Mouse (Mus musculus) midbrain, embryonic 13.5 days (tissue): ENCODE data around the gene Timp3. TPM values are rescaled to one million over a fixed set of nuclear protein-coding genes. Genes with fewer than 3 reads are reported as not detected.
A peak's percentile ranks its signal among the peaks of the same experiment; 100 is the strongest.

ENCODE experiments used
- ATAC-seq: fragments of 200-750 bp; cut with Nextera tagmentation; 2 replicates; pipeline ENCODE4 v1.8.0; 2017; ENCODE audit warnings: mild to moderate bottlenecking, moderate TSS enrichment, moderate library complexity
- H3K27ac ChIP-seq: fragments of 300-500 bp; sonication (generic); 2 replicates; pipeline ENCODE4 v1.5.1; 2015; ENCODE audit warnings: inconsistent platforms, mild to moderate bottlenecking, moderate library complexity
- H3K27me3 ChIP-seq: fragments of 300-500 bp; sonication (generic); 2 replicates; pipeline ENCODE4 v1.6.1; 2015; ENCODE audit warnings: mild to moderate bottlenecking, inconsistent platforms
- H3K36me3 ChIP-seq: fragments of 300-500 bp; sonication (generic); 2 replicates; pipeline ENCODE4 v1.6.1; 2015; ENCODE audit warnings: mild to moderate bottlenecking, inconsistent platforms
- H3K4me1 ChIP-seq: fragments of 300-500 bp; sonication (generic); replicated peaks from 2 replicates; pipeline ENCODE4 v1.6.1; 2015; ENCODE audit warnings: inconsistent platforms
- H3K4me2 ChIP-seq: fragments of 300-500 bp; sonication (generic); replicated peaks from 2 replicates; pipeline ENCODE4 v1.6.1; 2015; ENCODE audit warnings: moderate library complexity, mild to moderate bottlenecking, inconsistent platforms
- H3K4me3 ChIP-seq: fragments of 300-500 bp; sonication (generic); replicated peaks from 2 replicates; pipeline ENCODE4 v1.5.1; 2015; ENCODE audit warnings: mild to moderate bottlenecking, inconsistent platforms
- H3K9ac ChIP-seq: fragments of 300-500 bp; sonication (generic); replicated peaks from 2 replicates; pipeline ENCODE4 v1.6.1; 2015; ENCODE audit warnings: mild to moderate bottlenecking, inconsistent platforms
- H3K9me3 ChIP-seq: fragments of 300-500 bp; sonication (generic); 2 replicates; pipeline ENCODE4 v1.6.1; 2016; ENCODE audit warnings: mild to moderate bottlenecking, inconsistent platforms
- WGBS: fragments of 180-500 bp; shearing (Covaris S2); methylation state at CpG from one replicate; pipeline ENCODE4 v1.1.7; 2015; 5-methylcytosine and 5-hydroxymethylcytosine counted together
- polyA plus RNA-seq: library from polyadenylated mRNA; unstranded; fragments of >200 nt; fragmentation: Nextera tagmentation; extraction: Ambion mirVana; gene quantifications from 2 replicates; pipeline ENCODE4 v1.2.1, GENCODE M21; 2015

The Timp3 gene
- polyA plus RNA-seq, 1 experiment from 2014 or later: 19.9 TPM

DNA sequence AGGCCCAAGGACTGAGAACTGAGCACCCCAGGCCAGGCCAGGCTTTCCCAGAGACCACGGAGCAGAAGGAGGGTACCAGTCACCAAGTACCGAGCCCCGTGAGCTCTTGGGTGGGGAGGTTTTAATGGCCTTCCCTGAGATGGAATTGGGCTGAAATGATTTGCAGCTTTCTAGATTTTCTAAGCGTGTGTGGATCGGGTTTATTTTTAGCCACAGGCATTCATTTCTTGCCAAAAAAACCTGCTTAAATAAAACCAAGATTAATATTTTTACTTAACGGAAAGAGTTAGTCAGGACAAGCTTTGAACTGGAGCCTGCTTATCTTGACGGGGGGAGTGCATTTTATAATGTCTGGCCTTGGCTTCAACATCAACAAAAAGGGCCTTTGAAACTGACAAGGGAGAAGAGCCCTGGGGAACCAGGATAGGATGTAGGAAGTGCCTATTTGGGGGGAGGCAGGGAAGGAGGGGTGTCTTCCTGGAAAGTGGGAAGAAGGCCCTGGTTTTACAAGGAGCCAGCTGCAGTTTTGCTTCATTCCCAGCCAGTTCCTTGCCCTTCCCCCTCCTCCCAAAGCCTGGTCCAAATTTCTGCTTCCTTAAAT is 31.6 kb downstream of the Timp3 start:
- WGBS: 73% methylated on average over 7 of the region's 7 CpGs
- no peak for ATAC-seq
- Histone ChIP-seq H3K4me1 (0 out of 2 replicates have a peak, but pooled peaks cover 4% of the 10 kb centered on the region), H3K36me3 (no peaks in the 10 kb centered on the region), H3K4me2 (no peak overlapping the region), H3K27me3 (no peaks in the 10 kb centered on the region), H3K27ac (no peak overlapping the region), H3K9me3 (no peaks in the 10 kb centered on the region), H3K9ac (no peak overlapping the region), H3K4me3 (no peak overlapping the region)

DNA sequence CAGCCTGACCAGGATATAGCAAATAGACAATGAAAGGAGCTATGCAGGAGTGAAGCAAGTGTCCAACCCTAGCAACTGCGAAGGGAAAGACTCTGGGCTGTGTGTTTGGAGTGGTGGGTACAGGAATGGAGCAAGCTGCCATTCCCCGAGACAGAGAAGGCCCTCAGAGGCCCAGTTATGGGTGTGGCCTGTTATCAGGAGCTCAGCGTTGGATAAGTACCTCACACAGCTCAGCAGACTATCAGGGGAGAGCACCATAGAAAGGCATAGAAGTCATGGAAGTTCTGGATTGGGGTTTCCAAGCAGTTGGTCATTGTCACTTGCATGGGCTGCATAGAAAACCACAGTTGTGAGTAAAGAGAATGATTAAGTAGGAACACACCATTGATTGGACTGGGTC is 32.8 kb downstream of the Timp3 start:
- Histone ChIP-seq H3K9me3 (no peaks in the 10 kb centered on the region), H3K27me3 (no peaks in the 10 kb centered on the region), H3K4me1 (0 out of 2 replicates have a peak, but pooled peaks cover 4% of the 10 kb centered on the region), H3K9ac (no peak overlapping the region), H3K4me3 (no peak overlapping the region), H3K36me3 (no peaks in the 10 kb centered on the region), H3K4me2 (no peak overlapping the region), H3K27ac (no peak overlapping the region)
- no peak for ATAC-seq
- WGBS: 85% methylated on average over 3 of the region's 3 CpGs

DNA sequence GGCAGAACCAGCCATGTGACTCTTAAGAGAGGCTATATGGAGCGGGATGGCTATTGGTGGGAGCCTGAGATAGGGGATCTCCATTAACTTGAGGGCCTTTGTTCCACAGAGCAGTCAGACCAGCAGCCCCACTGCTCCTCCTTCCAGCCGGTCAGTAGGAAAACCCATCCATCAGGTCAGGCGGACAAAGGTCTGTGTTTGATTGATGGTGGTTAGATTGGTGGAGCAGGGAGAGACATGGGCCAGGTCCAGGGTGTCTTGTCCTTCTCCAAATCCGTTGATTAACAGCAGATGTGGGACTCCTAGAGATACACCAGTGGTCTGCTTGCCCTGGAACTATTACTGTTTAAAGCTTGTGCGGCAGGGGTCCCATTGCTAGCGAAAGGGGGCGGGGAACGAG is 34.4 kb downstream of the Timp3 start:
- Histone ChIP-seq H3K9me3 (no peaks in the 10 kb centered on the region), H3K9ac (no peak overlapping the region), H3K27me3 (no peaks in the 10 kb centered on the region), H3K36me3 (no peaks in the 10 kb centered on the region), H3K4me2 (no peak overlapping the region), H3K4me1 (0 out of 2 replicates have a peak, but pooled peaks cover 4% of the 10 kb centered on the region), H3K27ac (no peak overlapping the region), H3K4me3 (no peak overlapping the region)
- no peak for ATAC-seq
- WGBS: 52% methylated on average over 8 of the region's 8 CpGs

DNA sequence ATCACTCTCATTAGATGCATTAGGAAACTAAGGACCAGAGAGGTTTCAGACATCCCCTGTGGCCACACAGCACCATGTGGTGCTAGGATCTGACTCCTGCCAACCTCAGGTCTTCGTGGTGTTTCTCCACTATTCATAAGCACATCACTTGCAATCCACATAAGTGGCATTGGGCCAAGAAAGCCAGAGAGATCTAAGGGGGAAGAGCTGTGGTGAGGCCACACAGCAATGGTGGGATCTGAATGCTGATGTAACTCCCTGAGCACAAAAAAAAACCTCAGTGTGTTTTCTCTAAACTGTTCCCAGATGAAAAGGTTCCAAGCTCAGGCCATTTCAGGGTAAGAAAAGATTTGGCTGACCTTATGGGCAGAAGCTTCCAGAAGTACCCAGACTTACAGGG is 36.3 kb downstream of the Timp3 start:
- H3K9ac ChIP-seq: no peak overlapping the region
- H3K27me3 ChIP-seq: no peaks in the 10 kb centered on the region
- H3K9me3 ChIP-seq: no peaks in the 10 kb centered on the region
- H3K4me3 ChIP-seq: no peak overlapping the region
- H3K36me3 ChIP-seq: no peaks in the 10 kb centered on the region
- ATAC-seq: no peak
- WGBS: 82% methylated on average over 1 of the region's 1 CpGs
- H3K4me2 ChIP-seq: no peak overlapping the region
- H3K4me1 ChIP-seq: peaks cover 4% of the 10 kb centered on the region
- H3K27ac ChIP-seq: no peak overlapping the region

DNA sequence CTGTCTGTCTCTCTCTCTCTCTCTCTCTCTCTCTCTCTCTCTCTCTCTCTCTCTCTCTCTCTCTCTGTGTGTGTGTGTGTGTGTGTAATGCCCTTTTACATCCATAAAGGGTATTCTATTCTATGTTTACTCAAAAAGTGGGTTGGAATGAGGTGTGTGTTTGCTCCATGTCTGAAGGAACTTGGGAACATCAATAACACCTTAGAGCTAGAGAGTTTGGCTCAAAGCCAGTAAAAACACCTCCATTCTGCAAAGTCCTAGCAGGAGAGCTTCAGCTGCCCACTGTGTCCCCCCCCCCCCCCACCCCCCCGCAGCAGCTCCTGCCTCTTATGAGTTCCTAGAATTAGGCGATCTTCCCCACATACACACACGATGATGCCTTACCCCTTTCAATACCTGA is 37.1 kb downstream of the Timp3 start:
- WGBS: 41% methylated on average over 3 of the region's 3 CpGs

DNA sequence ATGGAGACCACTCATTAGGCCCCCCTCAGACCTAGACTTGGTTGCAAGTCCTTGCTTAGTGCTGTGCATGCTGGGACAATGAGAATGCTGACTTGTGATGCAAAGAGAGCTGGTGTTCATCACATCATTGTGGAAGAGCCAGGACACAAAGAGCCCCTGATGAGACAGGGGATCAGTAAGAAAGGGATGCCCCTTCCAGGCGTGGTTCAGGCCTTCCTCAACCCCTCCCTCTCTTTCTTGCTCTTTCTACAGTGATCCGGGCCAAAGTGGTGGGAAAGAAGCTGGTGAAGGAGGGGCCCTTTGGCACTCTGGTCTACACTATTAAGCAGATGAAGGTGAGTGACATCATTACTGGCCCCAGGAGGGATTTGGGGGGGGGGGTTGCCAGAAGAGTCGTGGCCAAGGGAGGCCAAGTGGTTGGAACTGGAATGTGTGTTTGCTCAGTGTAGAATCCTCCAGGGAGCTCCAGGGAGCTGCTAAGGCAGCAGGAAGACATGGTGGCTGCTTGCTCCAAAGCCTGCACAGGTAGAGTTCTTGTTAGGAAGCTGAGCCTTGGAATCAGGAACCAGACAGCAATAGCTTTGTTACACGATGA is 38.0 kb downstream of the Timp3 start:
- Histone ChIP-seq H3K27me3 (no peaks in the 10 kb centered on the region), H3K27ac (no peak overlapping the region), H3K9ac (no peak overlapping the region), H3K4me3 (no peak overlapping the region), H3K36me3 (no peaks in the 10 kb centered on the region), H3K4me1 (peaks cover 10% of the 10 kb centered on the region), H3K4me2 (no peak overlapping the region), H3K9me3 (no peaks in the 10 kb centered on the region)
- ATAC-seq: no peak
- 36% methylated on average over 4 of the region's 4 CpGs for WGBS

More for the DNA sequence above, 37.1 kb downstream of the Timp3 start:
- H3K4me2 ChIP-seq: no peak overlapping the region
- H3K36me3 ChIP-seq: no peaks in the 10 kb centered on the region
- no peak overlapping the region for H3K9ac ChIP-seq
- no peaks in the 10 kb centered on the region for H3K27me3 ChIP-seq
- H3K4me1 ChIP-seq: peaks cover 9% of the 10 kb centered on the region
- H3K27ac ChIP-seq: no peak overlapping the region
- no peaks in the 10 kb centered on the region for H3K9me3 ChIP-seq
- ATAC-seq: no peak
- H3K4me3 ChIP-seq: no peak overlapping the region

DNA sequence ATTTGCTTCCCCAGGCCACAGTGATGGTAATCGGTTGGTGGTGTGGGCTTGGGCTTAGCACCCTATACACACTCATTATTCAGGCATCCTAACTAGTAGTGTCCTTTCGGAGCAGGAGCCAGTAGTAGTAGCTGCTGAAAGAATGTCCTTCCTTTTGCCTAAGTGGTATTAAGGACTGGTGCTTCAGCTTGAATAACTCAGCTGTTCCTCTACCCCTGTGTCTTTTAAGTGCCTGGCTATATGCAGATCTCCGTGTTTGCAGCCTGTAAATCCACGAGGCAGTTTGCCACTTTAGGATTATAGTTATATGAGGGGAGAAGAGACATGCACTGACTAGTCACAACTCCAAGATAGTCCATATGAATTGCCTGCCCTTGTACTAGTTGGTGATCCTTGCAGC is 38.9 kb downstream of the Timp3 start:
- no peaks in the 10 kb centered on the region for H3K36me3 ChIP-seq
- WGBS: 89% methylated on average over 4 of the region's 4 CpGs
- no peak overlapping the region for H3K4me3 ChIP-seq
- no peaks in the 10 kb centered on the region for H3K9me3 ChIP-seq
- ATAC-seq: no peak
- H3K27me3 ChIP-seq: no peaks in the 10 kb centered on the region
- H3K4me2 ChIP-seq: no peak overlapping the region
- peaks cover 10% of the 10 kb centered on the region for H3K4me1 ChIP-seq
- H3K27ac ChIP-seq: no peak overlapping the region
- no peak overlapping the region for H3K9ac ChIP-seq

DNA sequence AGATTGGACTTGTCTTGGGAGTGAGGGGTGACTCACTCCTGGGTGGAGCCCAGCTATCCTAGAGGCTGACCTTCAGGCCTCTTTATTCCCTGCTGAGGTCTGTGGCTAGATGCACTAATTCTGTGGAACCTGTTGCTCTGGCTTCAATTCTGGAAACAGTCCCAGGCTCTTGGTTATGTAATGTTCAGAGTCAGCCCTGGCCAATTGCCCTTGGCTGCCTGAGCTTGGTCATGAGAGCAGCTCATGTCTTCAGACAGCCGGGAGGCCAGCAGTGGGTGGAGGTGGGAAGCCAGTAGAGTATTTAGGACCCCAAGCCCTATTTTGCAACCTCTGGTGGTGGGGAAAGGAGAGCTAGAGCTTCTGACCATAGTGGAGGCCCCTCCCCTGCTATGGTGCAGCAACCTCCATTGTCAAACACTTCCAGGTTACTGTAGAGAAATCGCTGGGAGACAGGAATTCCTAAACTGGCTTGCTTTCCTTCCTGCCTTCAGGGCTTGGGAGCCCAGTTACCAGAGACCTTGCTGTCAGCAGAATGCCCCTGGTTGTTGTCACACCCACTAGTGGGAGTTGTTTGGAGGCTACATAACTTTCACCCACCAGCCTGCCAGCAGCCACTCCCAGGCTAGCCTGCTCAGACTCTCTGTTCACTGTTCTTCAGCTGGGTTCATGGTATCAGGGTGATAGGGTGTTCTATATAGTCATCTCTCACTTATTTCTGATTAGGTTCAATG is 39.6 kb downstream of the Timp3 start:
- no peak overlapping the region for H3K4me3 ChIP-seq
- H3K4me2 ChIP-seq: no peak overlapping the region
- H3K27ac ChIP-seq: 0 out of 2 replicates have a peak overlapping the region, but pooled peaks have one; percentile 30
- no peak for ATAC-seq
- H3K9me3 ChIP-seq: no peaks in the 10 kb centered on the region
- 90% methylated on average over 2 of the region's 2 CpGs for WGBS
- H3K36me3 ChIP-seq: no peaks in the 10 kb centered on the region
- H3K9ac ChIP-seq: no peak overlapping the region
- H3K4me1 ChIP-seq: peaks cover 10% of the 10 kb centered on the region
- no peaks in the 10 kb centered on the region for H3K27me3 ChIP-seq

DNA sequence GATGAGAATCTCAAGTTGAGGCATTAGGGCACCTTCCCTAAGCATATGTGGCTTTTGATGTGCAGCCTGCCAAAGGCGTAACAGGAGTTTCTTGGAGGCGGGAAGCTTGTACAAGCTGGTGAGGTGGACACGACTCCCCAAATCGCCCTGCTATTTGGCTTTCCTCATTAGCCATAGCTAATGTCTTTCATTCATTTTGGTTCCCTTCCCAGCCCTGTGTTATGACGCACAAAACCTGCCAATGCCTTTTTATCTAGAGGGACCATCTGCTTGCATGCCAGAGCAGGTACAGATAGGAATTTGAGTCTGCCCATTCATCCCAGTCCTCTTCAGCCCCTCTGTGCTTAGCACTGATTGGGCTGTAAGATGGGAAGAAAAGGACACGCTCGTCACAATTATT is 40.2 kb downstream of the Timp3 start:
- 88% methylated on average over 7 of the region's 7 CpGs for WGBS
- ATAC-seq: no peak
- Histone ChIP-seq H3K9me3 (no peaks in the 10 kb centered on the region), H3K27ac (no peak overlapping the region), H3K9ac (no peak overlapping the region), H3K4me2 (no peak overlapping the region), H3K36me3 (no peaks in the 10 kb centered on the region), H3K27me3 (no peaks in the 10 kb centered on the region), H3K4me3 (no peak overlapping the region), H3K4me1 (peaks cover 10% of the 10 kb centered on the region)

DNA sequence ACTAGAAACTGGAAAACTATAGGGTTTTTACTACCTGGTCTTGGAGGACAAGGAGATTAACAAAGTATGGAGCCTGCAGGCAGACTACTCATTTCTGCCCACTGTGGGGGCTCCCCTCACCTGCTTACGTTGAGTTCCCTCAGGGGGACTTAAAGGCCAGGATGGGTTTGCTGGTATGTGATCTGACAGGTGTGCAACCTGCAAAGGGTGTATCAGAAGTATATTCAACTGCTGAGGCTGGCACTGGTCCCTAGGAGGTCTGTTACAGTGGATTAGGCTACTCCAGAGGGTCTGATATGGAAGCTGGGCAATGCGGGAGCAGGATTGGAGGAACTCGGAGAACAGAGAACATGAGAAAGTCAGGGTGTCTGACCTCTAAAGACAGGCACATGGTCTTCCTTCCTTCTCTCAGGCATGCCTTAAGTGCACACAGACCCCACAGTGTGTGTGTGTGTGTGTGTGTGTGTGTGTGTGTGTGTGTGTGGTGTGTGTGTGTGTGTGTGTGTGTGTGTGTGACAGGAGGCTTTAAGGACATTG is 40.9 kb downstream of the Timp3 start:
- H3K4me1 ChIP-seq: peaks cover 10% of the 10 kb centered on the region
- no peak overlapping the region for H3K9ac ChIP-seq
- H3K9me3 ChIP-seq: no peaks in the 10 kb centered on the region
- WGBS: 82% methylated on average over 3 of the region's 3 CpGs
- no peak overlapping the region for H3K27ac ChIP-seq
- ATAC-seq: no peak
- H3K4me3 ChIP-seq: no peak overlapping the region
- no peak overlapping the region for H3K4me2 ChIP-seq
- H3K36me3 ChIP-seq: no peaks in the 10 kb centered on the region
- no peaks in the 10 kb centered on the region for H3K27me3 ChIP-seq

DNA sequence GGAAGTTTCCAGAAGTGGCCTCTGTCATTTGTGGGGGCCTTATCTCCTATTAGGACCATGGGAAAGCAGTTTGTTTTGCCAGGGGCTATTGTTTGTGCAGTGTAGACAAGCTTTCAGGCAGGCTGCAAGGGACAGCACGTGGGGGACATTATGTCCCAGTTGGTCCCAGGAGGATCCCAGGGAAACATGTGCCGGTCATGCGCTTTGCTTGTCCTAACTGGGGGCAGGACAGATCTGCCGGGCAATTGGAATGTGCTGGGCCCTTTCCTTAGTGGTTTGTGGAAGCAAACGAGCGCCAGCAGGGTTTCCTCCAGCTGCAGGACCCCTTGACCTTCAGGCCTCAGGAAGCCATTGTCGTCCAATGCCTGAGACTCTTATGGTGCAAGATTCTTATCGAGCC is 41.4 kb downstream of the Timp3 start:
- Histone ChIP-seq H3K36me3 (no peaks in the 10 kb centered on the region), H3K27me3 (no peaks in the 10 kb centered on the region), H3K9ac (no peak overlapping the region), H3K4me3 (no peak overlapping the region), H3K4me2 (no peak overlapping the region), H3K4me1 (peaks cover 10% of the 10 kb centered on the region), H3K27ac (no peak overlapping the region), H3K9me3 (no peaks in the 10 kb centered on the region)
- WGBS: 21% methylated on average over 8 of the region's 8 CpGs
- ATAC-seq: no peak

DNA sequence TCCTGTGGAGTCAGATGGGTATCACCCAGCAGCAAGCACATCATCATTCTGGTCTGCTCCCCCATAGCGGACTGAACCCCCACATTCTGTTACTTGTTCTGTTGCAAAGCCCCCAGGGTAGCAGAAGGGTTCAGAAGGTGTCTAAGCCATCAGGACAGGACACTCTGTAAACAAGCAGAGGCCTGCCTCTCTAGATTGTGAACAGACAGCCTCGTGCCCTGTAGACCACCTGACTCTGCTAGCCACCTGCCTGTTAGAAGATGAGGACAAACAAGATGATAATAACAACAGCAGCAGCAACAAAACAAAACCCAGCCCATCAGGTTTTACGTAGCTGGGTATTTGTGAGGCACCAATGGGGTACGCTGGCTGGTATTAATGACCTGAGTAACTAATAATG is 42.0 kb downstream of the Timp3 start:
- 78% methylated on average over 4 of the region's 4 CpGs for WGBS
- Histone ChIP-seq H3K27ac (no peak overlapping the region), H3K4me1 (peaks cover 10% of the 10 kb centered on the region), H3K4me3 (no peak overlapping the region), H3K27me3 (no peaks in the 10 kb centered on the region), H3K4me2 (no peak overlapping the region), H3K9me3 (no peaks in the 10 kb centered on the region), H3K36me3 (no peaks in the 10 kb centered on the region), H3K9ac (no peak overlapping the region)
- ATAC-seq: no peak
